Mouse (Mus musculus): ENCODE measurements around the gene Ei24.

DNA sequence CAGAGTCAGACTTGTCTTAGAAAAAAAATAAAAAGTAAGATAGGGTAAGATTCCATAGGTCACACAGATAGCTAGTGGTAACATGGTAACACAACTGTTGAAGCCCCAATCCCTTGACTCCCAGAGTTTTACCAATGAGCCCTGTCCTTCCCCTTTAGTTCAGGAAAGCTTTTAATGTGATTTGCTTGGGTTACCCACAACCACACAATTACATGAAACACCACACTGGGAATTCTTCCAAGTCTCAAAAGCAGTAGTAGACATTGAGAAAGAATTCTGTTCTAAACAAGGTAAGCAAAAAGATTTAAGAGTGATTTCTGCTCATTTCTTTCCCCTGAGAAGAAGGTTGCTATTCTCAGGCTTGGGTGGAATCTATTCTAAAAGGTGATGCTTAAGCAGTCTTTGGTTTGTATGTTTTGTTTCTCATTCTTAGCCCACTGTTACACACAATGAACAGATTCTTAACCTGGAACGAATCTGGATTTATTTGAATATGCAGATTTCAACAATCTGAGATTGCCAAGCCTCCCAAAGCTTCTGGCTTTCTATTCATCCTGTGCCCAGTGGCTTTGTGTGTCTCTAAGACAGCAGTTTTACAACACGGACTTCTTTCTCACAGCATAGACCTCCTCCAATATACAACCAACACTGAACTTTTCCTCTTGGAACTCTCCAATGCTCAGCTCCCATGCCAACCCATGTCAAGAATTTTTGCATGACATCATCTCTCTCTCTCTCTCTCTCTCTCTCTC is 29.6 kb upstream of the Ei24 start:
- TF ChIP-seq POLR2A (IDR thresholded peaks at IDR 0.05; ENCODE audit: borderline replicate concordance, control insufficient read depth, low read depth, low read length), result no peak
- TF ChIP-seq CTCF (IDR thresholded peaks at IDR 0.05; ENCODE audit: control insufficient read depth, insufficient read depth, low read length), result no peak
